Mouse (Mus musculus): ENCODE data around the gene Cluh. TPM values are rescaled to one million over a fixed set of nuclear protein-coding genes. Genes with fewer than 3 reads are reported as not detected.

Gene Cluh
- polyA plus RNA-seq, 1 experiment from 2014 or later = 22.5 TPM

GRCm38 (mm10) chr11:74692151-74692550, 42.9 kb downstream of the Cluh start:
- WGBS = 61% methylated on average over 1 of the region's 1 CpGs
- ATAC-seq (ENCODE audit: insufficient number of reproducible peaks, insufficient read depth, low FRiP score, low TSS enrichment, low read depth) = no peak
- no peak overlapping the region for H3K27ac ChIP-seq
- no peak overlapping the region for H3K9ac ChIP-seq
- H3K4me3 ChIP-seq = no peak overlapping the region
- peaks cover 46% of the 10 kb centered on the region for H3K36me3 ChIP-seq
- no peaks in the 10 kb centered on the region for H3K4me1 ChIP-seq
- no peaks in the 10 kb centered on the region for H3K27me3 ChIP-seq
- no peaks in the 10 kb centered on the region for H3K9me3 ChIP-seq
- H3K4me2 ChIP-seq = no peak overlapping the region

- WGBS = 100% methylated on average over 2 of the region's 2 CpGs
- no peak overlapping the region for H3K9ac ChIP-seq
- no peak overlapping the region for H3K27ac ChIP-seq
- H3K27me3 ChIP-seq = no peaks in the 10 kb centered on the region
- no peak for ATAC-seq (ENCODE audit: insufficient number of reproducible peaks, insufficient read depth, low FRiP score, low TSS enrichment, low read depth)
- H3K4me1 ChIP-seq = no peaks in the 10 kb centered on the region
- H3K4me3 ChIP-seq = no peak overlapping the region
- H3K36me3 ChIP-seq = peaks cover 35% of the 10 kb centered on the region
- no peak overlapping the region for H3K4me2 ChIP-seq
- no peaks in the 10 kb centered on the region for H3K9me3 ChIP-seq
Measured at GRCm38 (mm10) chr11:74699505-74699904, 50.2 kb downstream of the Cluh start.

DNA sequence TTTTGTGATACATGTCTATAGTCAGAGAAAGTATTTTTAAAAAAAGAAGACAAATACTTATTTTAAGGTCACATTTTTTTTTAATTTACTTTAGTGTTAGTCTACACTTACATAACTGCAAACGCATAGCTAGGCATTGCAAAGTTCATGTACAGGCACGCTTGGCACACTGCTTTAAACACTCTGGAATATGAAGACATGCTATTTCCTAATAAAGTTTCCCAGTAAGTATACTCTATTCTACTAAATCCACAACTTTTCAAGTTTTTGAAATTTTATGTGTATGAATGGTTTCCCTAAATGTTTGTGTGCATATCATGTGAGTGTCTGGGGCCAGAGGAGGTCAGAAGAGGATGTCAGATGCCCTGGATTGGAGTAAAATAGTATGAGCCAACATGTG, 54.8 kb downstream of the Cluh start:
- Histone ChIP-seq H3K36me3 (peaks cover 1% of the 10 kb centered on the region), H3K4me1 (no peaks in the 10 kb centered on the region), H3K27ac (no peak overlapping the region), H3K4me2 (no peak overlapping the region), H3K9me3 (no peaks in the 10 kb centered on the region), H3K9ac (no peak overlapping the region), H3K27me3 (no peaks in the 10 kb centered on the region), H3K4me3 (no peak overlapping the region)
- WGBS = 81% methylated on average over 2 of the region's 2 CpGs
- ATAC-seq (ENCODE audit: insufficient number of reproducible peaks, insufficient read depth, low FRiP score, low TSS enrichment, low read depth) = no peak

DNA sequence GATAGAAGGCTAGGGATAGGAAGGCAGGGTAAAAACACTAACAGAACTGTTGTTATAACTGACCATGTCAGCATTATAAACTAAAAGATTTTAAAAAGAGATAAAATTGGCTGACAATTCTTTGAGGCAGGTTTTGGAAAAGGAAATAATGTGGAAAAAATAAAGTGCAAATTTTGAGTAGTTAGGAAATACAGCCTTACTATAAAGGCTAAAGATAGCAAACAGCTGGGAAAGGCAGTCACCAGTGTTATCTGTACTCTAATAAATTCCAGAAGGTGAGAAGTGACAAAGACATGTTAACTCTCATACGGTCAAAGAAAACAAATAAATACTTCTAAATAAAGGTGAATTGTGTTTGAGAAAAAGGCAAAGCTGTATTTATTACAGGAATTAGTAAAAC, 59.5 kb downstream of the Cluh start:
- H3K27me3 ChIP-seq = no peaks in the 10 kb centered on the region
- H3K27ac ChIP-seq = no peak overlapping the region
- no peaks in the 10 kb centered on the region for H3K4me1 ChIP-seq
- 79% methylated on average over 1 of the region's 1 CpGs for WGBS
- no peak for ATAC-seq (ENCODE audit: insufficient number of reproducible peaks, insufficient read depth, low FRiP score, low TSS enrichment, low read depth)
- no peaks in the 10 kb centered on the region for H3K9me3 ChIP-seq
- 0 out of 2 replicates have a peak, but pooled peaks cover 6% of the 10 kb centered on the region for H3K36me3 ChIP-seq
- no peak overlapping the region for H3K9ac ChIP-seq
- H3K4me2 ChIP-seq = no peak overlapping the region
- no peak overlapping the region for H3K4me3 ChIP-seq

DNA sequence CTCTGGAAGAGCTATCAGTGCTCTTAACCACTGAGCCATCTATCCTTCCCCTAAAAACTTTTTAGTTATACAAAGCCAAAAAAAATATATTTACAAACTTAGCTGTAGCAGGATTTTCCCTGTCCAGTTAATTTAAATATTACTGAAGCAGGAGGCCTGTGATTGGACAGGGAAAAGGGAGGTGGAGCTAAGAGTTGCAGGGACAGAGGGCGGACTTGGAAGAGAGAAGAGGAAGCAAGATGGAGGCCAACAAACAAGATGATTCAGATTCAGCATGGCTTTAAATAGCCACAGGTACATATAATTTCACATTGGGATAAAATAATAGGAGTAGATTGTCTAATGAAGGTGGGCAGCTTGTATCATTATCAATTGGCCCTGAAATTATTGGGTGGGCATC, 61.4 kb downstream of the Cluh start:
- Histone ChIP-seq H3K4me3 (no peak overlapping the region), H3K27ac (no peak overlapping the region), H3K9ac (no peak overlapping the region), H3K4me1 (no peaks in the 10 kb centered on the region), H3K9me3 (no peaks in the 10 kb centered on the region), H3K27me3 (no peaks in the 10 kb centered on the region), H3K36me3 (0 out of 2 replicates have a peak, but pooled peaks cover 6% of the 10 kb centered on the region), H3K4me2 (no peak overlapping the region)
- WGBS = 95% methylated on average over 1 of the region's 1 CpGs
- no peak for ATAC-seq (ENCODE audit: insufficient number of reproducible peaks, insufficient read depth, low FRiP score, low TSS enrichment, low read depth)

DNA sequence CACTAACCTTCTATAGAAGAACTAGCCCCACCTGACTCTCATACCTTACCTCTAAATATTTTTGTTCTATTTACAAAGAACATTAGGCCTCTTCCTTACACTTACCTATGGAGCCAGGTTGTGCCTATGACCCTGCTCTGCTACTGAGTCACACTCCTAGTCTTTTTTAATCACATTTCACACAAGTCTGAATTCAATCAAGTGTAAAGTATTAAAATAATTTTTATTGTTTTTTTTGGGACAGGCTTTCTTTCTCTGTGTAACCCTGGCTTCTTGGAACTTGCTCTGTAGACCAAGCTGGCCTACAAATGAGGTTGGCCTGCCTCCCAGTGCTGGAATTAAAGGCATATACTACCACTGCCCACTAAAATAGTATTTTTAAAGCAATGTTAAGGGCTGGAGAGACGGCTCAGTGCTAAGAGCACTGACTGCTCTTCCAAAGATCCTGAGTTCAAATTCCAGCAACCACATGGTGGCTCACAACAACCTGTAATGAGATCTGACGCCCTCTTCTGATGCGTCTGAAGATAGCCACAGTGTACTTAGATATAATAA, 66.8 kb downstream of the Cluh start:
- ATAC-seq (ENCODE audit: insufficient number of reproducible peaks, insufficient read depth, low FRiP score, low TSS enrichment, low read depth) = no peak
- Histone ChIP-seq H3K4me3 (no peak overlapping the region), H3K9ac (no peak overlapping the region), H3K9me3 (no peaks in the 10 kb centered on the region), H3K36me3 (0 out of 2 replicates have a peak, but pooled peaks cover 6% of the 10 kb centered on the region), H3K27ac (no peak overlapping the region), H3K4me2 (no peak overlapping the region), H3K27me3 (no peaks in the 10 kb centered on the region), H3K4me1 (peaks cover 12% of the 10 kb centered on the region)
- 88% methylated on average over 3 of the region's 3 CpGs for WGBS

Other genes with a start within 250 kb of the Cluh start
- 1.1 and 1.9 TPM in 2 replicates for gene Rap1gap2, start 38.6 kb upstream of the Cluh start, polyA plus RNA-seq (2015; fragmentation: Nextera tagmentation; extraction: Ambion mirVana)
- 0.48 and 0.50 TPM in 2 replicates for gene Ccdc92b, start 29.9 kb upstream of the Cluh start, polyA plus RNA-seq (2015; fragmentation: Nextera tagmentation; extraction: Ambion mirVana)
- 54.3 and 55.0 TPM in 2 replicates for gene Pafah1b1, start 75.2 kb downstream of the Cluh start, polyA plus RNA-seq (2015; fragmentation: Nextera tagmentation; extraction: Ambion mirVana)
- 58.4 and 61.8 TPM in 2 replicates for gene Mettl16, start 121.3 kb downstream of the Cluh start, polyA plus RNA-seq (2015; fragmentation: Nextera tagmentation; extraction: Ambion mirVana)
- 5.7 and 6.0 TPM in 2 replicates for gene Mnt, start 181.4 kb downstream of the Cluh start, polyA plus RNA-seq (2015; fragmentation: Nextera tagmentation; extraction: Ambion mirVana)
- 4.6 and 4.7 TPM in 2 replicates for gene Sgsm2, start 247.6 kb downstream of the Cluh start, polyA plus RNA-seq (2015; fragmentation: Nextera tagmentation; extraction: Ambion mirVana)
- 40.1 and 42.4 TPM in 2 replicates for gene Tsr1, start 248.6 kb downstream of the Cluh start, polyA plus RNA-seq (2015; fragmentation: Nextera tagmentation; extraction: Ambion mirVana)